Comparison of ENCODE assay signal across 9 mouse cellular contexts in genomic region chr12:110687894-110688734, GRCm38 (mm10). TPM values are rescaled to one million over a fixed set of nuclear protein-coding genes. Genes with fewer than 3 reads are reported as not detected.
DNase-seq lines count a peak whose midpoint lies in the region; ATAC-seq lines count a peak whose summit lies in the region.
"Had no signal": no experiment of that assay in that cellular context is flagged by ENCODE, and none has a peak within 500 bp of the region (broad histone marks: within the 10 kb centered on the region; RNA-seq: fewer than 3 reads in every experiment).

No protein-coding gene starts in this region.

- H3K27ac ChIP-seq in hindbrain, embryonic 13.5 days: no peak overlapping the region
- H3K27ac ChIP-seq in hindbrain, embryonic 11.5 days (ENCODE audit: low read depth, low read length): no peak overlapping the region; the same call in 1 of the 2 replicates
- H3K27ac ChIP-seq in kidney, embryonic 16.5 days (ENCODE audit: low read length): peak overlapping the region; percentile 7; the same call in 1 of the 2 replicates

- H3K4me3 ChIP-seq in hindbrain, embryonic 13.5 days: no peak overlapping the region
- H3K4me3 ChIP-seq in hindbrain, embryonic 11.5 days (ENCODE audit: low read depth, low read length): no peak overlapping the region
- H3K4me3 ChIP-seq in kidney, embryonic 16.5 days (ENCODE audit: low read length): no peak overlapping the region

- H3K9ac ChIP-seq in hindbrain, embryonic 13.5 days: no peak overlapping the region
- H3K9ac ChIP-seq in hindbrain, embryonic 11.5 days (ENCODE audit: low read depth, low read length): no peak overlapping the region
- H3K9ac ChIP-seq in kidney, embryonic 16.5 days (replicated peaks; ENCODE audit: low read length): no peak overlapping the region

- no peaks in the 10 kb centered on the region for H3K9me3 ChIP-seq in hindbrain, embryonic 13.5 days
- H3K9me3 ChIP-seq in hindbrain, embryonic 11.5 days (ENCODE audit: control insufficient read depth, low read length): no peaks in the 10 kb centered on the region
- H3K9me3 ChIP-seq in kidney, embryonic 16.5 days (ENCODE audit: low read length): no peaks in the 10 kb centered on the region

- DNase-seq in hindbrain, embryonic 11.5 days (ENCODE audit: low spot score): no peak
- peak; percentile 94 for DNase-seq in ZHBTc4 (ENCODE audit: low read depth, low spot score)
- peak; percentile 75 for DNase-seq in heart, adult 8-10 months (ENCODE audit: low spot score)
- peak; percentile 75 to 82 for DNase-seq in lung, postnatal 4 days
- peak; percentile 87 for DNase-seq in urinary bladder, postnatal 14 days (ENCODE audit: low spot score)
- no peak for DNase-seq in spleen, postnatal 10 days (ENCODE audit: low spot score in 2 of 2)

- ATAC-seq in hindbrain, embryonic 13.5 days (ENCODE audit: low FRiP score): peak; percentile 43; the same call in 1 of the 2 replicates
- ATAC-seq in hindbrain, embryonic 11.5 days (ENCODE audit: low FRiP score): no peak
- peak; percentile 74 for ATAC-seq in kidney, embryonic 16.5 days (ENCODE audit: low FRiP score, low TSS enrichment)

- no peaks in the 10 kb centered on the region for H3K27me3 ChIP-seq in hindbrain, embryonic 13.5 days
- H3K27me3 ChIP-seq in hindbrain, embryonic 11.5 days (ENCODE audit: control insufficient read depth, insufficient read depth, low read length): no peaks in the 10 kb centered on the region
- no peaks in the 10 kb centered on the region for H3K27me3 ChIP-seq in kidney, embryonic 16.5 days (ENCODE audit: insufficient read depth, low read length)

- no peak overlapping the region for H3K4me2 ChIP-seq in hindbrain, embryonic 13.5 days
- H3K4me2 ChIP-seq in hindbrain, embryonic 11.5 days (replicated peaks; ENCODE audit: low read depth, low read length): no peak overlapping the region
- no peak overlapping the region for H3K4me2 ChIP-seq in kidney, embryonic 16.5 days (replicated peaks; ENCODE audit: low read depth, low read length)

- peaks cover 3% of the 10 kb centered on the region; the same call in 1 of the 2 replicates for H3K4me1 ChIP-seq in hindbrain, embryonic 13.5 days (replicated peaks)
- H3K4me1 ChIP-seq in hindbrain, embryonic 11.5 days (replicated peaks; ENCODE audit: control insufficient read depth, insufficient read depth, low read length): no peaks in the 10 kb centered on the region
- H3K4me1 ChIP-seq in kidney, embryonic 16.5 days (ENCODE audit: insufficient read depth, low read length): no peaks in the 10 kb centered on the region

- WGBS in hindbrain, embryonic 13.5 days: 73% methylated on average over 12 of the region's 12 CpGs
- WGBS in hindbrain, embryonic 11.5 days: 86% methylated on average over 12 of the region's 12 CpGs
- 66% methylated on average over 12 of the region's 12 CpGs for WGBS in kidney, embryonic 16.5 days

- peaks cover 60% of the 10 kb centered on the region for H3K36me3 ChIP-seq in hindbrain, embryonic 13.5 days
- peaks cover 7% of the 10 kb centered on the region; the same call in 1 of the 2 replicates for H3K36me3 ChIP-seq in hindbrain, embryonic 11.5 days (ENCODE audit: control insufficient read depth, insufficient read depth, low read length)
- peaks cover 40% of the 10 kb centered on the region for H3K36me3 ChIP-seq in kidney, embryonic 16.5 days (ENCODE audit: insufficient read depth, low read length)

RNA-seq across cellular contexts. Expression of gene 1700001K19Rik, which starts 5.7 kb away (rescaled TPM):
- polyA plus RNA-seq in hindbrain, embryonic 13.5 days (2015; fragmentation: Nextera tagmentation; extraction: Ambion mirVana): 0.35 and 0.40 TPM in 2 replicates
- 0.42 TPM in 1 of 2 replicates, not detected in the other for polyA plus RNA-seq in hindbrain, embryonic 11.5 days (2014; fragmentation: Nextera tagmentation; extraction: Ambion mirVana)
- not detected for total RNA-seq in heart, adult 8-10 months (2022)
- not detected in 2 replicates for polyA plus RNA-seq in kidney, embryonic 16.5 days (2015; fragmentation: Nextera tagmentation; extraction: Ambion mirVana)
- total RNA-seq: layer of hippocampus, postnatal 36 days had no signal

RNA-seq across cellular contexts. Expression of gene Hsp90aa1, which starts 14.4 kb away (rescaled TPM):
- polyA plus RNA-seq in hindbrain, embryonic 13.5 days (2015; fragmentation: Nextera tagmentation; extraction: Ambion mirVana): 1,449 and 1,487 TPM in 2 replicates
- polyA plus RNA-seq in hindbrain, embryonic 11.5 days (2014; fragmentation: Nextera tagmentation; extraction: Ambion mirVana): 1,493 and 1,600 TPM in 2 replicates
- total RNA-seq in heart, adult 8-10 months (2022): 100 to 1,000 TPM; 124 to 228 (median 180) TPM
- 843 and 919 TPM in 2 replicates for polyA plus RNA-seq in kidney, embryonic 16.5 days (2015; fragmentation: Nextera tagmentation; extraction: Ambion mirVana)

RNA-seq across cellular contexts. Expression of gene Wdr20, which starts 49.6 kb away (rescaled TPM):
- polyA plus RNA-seq in hindbrain, embryonic 13.5 days (2015; fragmentation: Nextera tagmentation; extraction: Ambion mirVana): 26.0 and 26.3 TPM in 2 replicates
- polyA plus RNA-seq in hindbrain, embryonic 11.5 days (2014; fragmentation: Nextera tagmentation; extraction: Ambion mirVana): 22.8 and 25.6 TPM in 2 replicates
- 10 to 100 TPM; 30.9 to 36.7 (median 32.3) TPM for total RNA-seq in heart, adult 8-10 months (2022)
- polyA plus RNA-seq in kidney, embryonic 16.5 days (2015; fragmentation: Nextera tagmentation; extraction: Ambion mirVana): 24.8 and 26.5 TPM in 2 replicates

Comparison
In these comparisons a context has a peak if more than half of its experiments do, and no peak if none do; other contexts are left out.
1. DNase-seq: peak in ZHBTc4 (single experiment), heart, adult 8-10 months (single experiment), lung, postnatal 4 days (2 of 2) and urinary bladder, postnatal 14 days (single experiment); none in hindbrain, embryonic 11.5 days (single experiment) and spleen, postnatal 10 days (0 of 2).